Mouse (Mus musculus) hindbrain, embryonic 11.5 days (tissue): Measurements from ENCODE around the gene Lsm14a. TPM values are rescaled to one million over a fixed set of nuclear protein-coding genes. Genes with fewer than 3 reads are reported as not detected.

Experiments used
- ATAC-seq: fragments of 200-750 bp; cut with Nextera tagmentation; 2 replicates; pipeline ENCODE4 v1.8.0; 2017; ENCODE audit warnings: mild to moderate bottlenecking, moderate TSS enrichment, moderate library complexity; ENCODE audit not compliant: low FRiP score
- DNase-seq: peaks from one replicate; pipeline ENCODE4 v3.0.0-alpha.2; 2015; ENCODE audit warnings: low spot score
- H3K27ac ChIP-seq: fragments of 300-500 bp; sonication (generic); 2 replicates; pipeline ENCODE4 v1.5.1; 2014; ENCODE audit warnings: mild to moderate bottlenecking, low read depth, low read length
- H3K27me3 ChIP-seq: fragments of 300-500 bp; sonication (generic); 2 replicates; pipeline ENCODE4 v1.6.1; 2014; ENCODE audit warnings: mild to moderate bottlenecking, low read length, moderate library complexity, mixed read lengths; ENCODE audit not compliant: control insufficient read depth, insufficient read depth
- H3K36me3 ChIP-seq: fragments of 300-500 bp; sonication (generic); 2 replicates; pipeline ENCODE4 v1.6.1; 2014; ENCODE audit warnings: mild to moderate bottlenecking, low read length, moderate library complexity, mixed read lengths; ENCODE audit not compliant: control insufficient read depth, insufficient read depth
- H3K4me1 ChIP-seq: fragments of 300-500 bp; sonication (generic); replicated peaks from 2 replicates; pipeline ENCODE4 v1.6.1; 2014; ENCODE audit warnings: low read length, mixed read lengths; ENCODE audit not compliant: control insufficient read depth, insufficient read depth
- H3K4me2 ChIP-seq: fragments of 300-500 bp; sonication (generic); replicated peaks from 2 replicates; pipeline ENCODE4 v1.6.1; 2014; ENCODE audit warnings: mild to moderate bottlenecking, low read depth, low read length
- H3K4me3 ChIP-seq: fragments of 300-500 bp; sonication (generic); 2 replicates; pipeline ENCODE4 v1.5.1; 2014; ENCODE audit warnings: low read depth, low read length
- H3K9ac ChIP-seq: fragments of 300-500 bp; sonication (generic); 2 replicates; pipeline ENCODE4 v1.6.1; 2014; ENCODE audit warnings: low read depth, low read length
- H3K9me3 ChIP-seq: fragments of 300-500 bp; sonication (generic); 2 replicates; pipeline ENCODE4 v1.6.1; 2016; ENCODE audit warnings: low read length; ENCODE audit not compliant: control insufficient read depth
- WGBS: fragments of 180-500 bp; shearing (Covaris S2); extraction: QIAGEN DNeasy Blood & Tissue Kit; methylation state at CpG from one replicate; pipeline ENCODE4 v1.1.7; 2014; 5-methylcytosine and 5-hydroxymethylcytosine counted together
- polyA plus RNA-seq: library from polyadenylated mRNA; unstranded; fragments of >200 nt; fragmentation: Nextera tagmentation; extraction: Ambion mirVana; gene quantifications from 2 replicates; pipeline ENCODE4 v1.2.1, GENCODE M21; 2014

Lsm14a gene
- polyA plus RNA-seq, 1 experiment from 2014 or later = 67.8 TPM

- Histone ChIP-seq H3K27me3 (no peaks in the 10 kb centered on the region), H3K4me2 (no peak overlapping the region), H3K36me3 (peaks cover 18% of the 10 kb centered on the region), H3K4me1 (no peaks in the 10 kb centered on the region), H3K27ac (no peak overlapping the region), H3K4me3 (no peak overlapping the region), H3K9ac (no peak overlapping the region), H3K9me3 (no peaks in the 10 kb centered on the region)
- ATAC-seq (no peak), DNase-seq (no peak)
- WGBS = 96% methylated on average over 5 of the region's 5 CpGs
Observed at GRCm38 (mm10) chr7:34350166-34350565, 42.9 kb downstream of the Lsm14a start.

- Histone ChIP-seq H3K9ac (no peak overlapping the region), H3K27me3 (no peaks in the 10 kb centered on the region), H3K4me2 (no peak overlapping the region), H3K4me1 (no peaks in the 10 kb centered on the region), H3K4me3 (no peak overlapping the region), H3K27ac (no peak overlapping the region), H3K9me3 (no peaks in the 10 kb centered on the region), H3K36me3 (peaks cover 18% of the 10 kb centered on the region)
- WGBS = 95% methylated on average over 1 of the region's 1 CpGs
- ATAC-seq (no peak), DNase-seq (no peak)
Observed at GRCm38 (mm10) chr7:34348011-34348410, 45.1 kb downstream of the Lsm14a start.

GRCm38 (mm10) chr7:34347041-34347440, 46.1 kb downstream of the Lsm14a start:
- no peaks in the 10 kb centered on the region for H3K4me1 ChIP-seq
- H3K4me3 ChIP-seq = no peak overlapping the region
- ATAC-seq = no peak
- 95% methylated on average over 3 of the region's 3 CpGs for WGBS
- H3K27me3 ChIP-seq = no peaks in the 10 kb centered on the region
- no peak overlapping the region for H3K27ac ChIP-seq
- H3K4me2 ChIP-seq = no peak overlapping the region
- no peaks in the 10 kb centered on the region for H3K9me3 ChIP-seq
- no peak overlapping the region for H3K9ac ChIP-seq
- peaks cover 17% of the 10 kb centered on the region for H3K36me3 ChIP-seq
- DNase-seq = no peak

GRCm38 (mm10) chr7:34346505-34346904, 46.6 kb downstream of the Lsm14a start:
- Histone ChIP-seq H3K4me3 (no peak overlapping the region), H3K4me2 (no peak overlapping the region), H3K4me1 (no peaks in the 10 kb centered on the region), H3K27ac (no peak overlapping the region), H3K9me3 (no peaks in the 10 kb centered on the region), H3K9ac (no peak overlapping the region), H3K27me3 (no peaks in the 10 kb centered on the region), H3K36me3 (peaks cover 16% of the 10 kb centered on the region)
- WGBS = 95% methylated on average over 4 of the region's 4 CpGs
- no peak for ATAC-seq
- DNase-seq = no peak

GRCm38 (mm10) chr7:34342040-34342793, 50.9 kb downstream of the Lsm14a start:
- Histone ChIP-seq H3K36me3 (peaks cover 7% of the 10 kb centered on the region), H3K9ac (no peak overlapping the region), H3K4me2 (no peak overlapping the region), H3K27ac (no peak overlapping the region), H3K9me3 (no peaks in the 10 kb centered on the region), H3K27me3 (no peaks in the 10 kb centered on the region), H3K4me3 (no peak overlapping the region), H3K4me1 (no peaks in the 10 kb centered on the region)
- no peak for ATAC-seq
- 93% methylated on average over 10 of the region's 10 CpGs for WGBS
- DNase-seq = no peak

GRCm38 (mm10) chr7:34340841-34341240, 52.3 kb downstream of the Lsm14a start:
- H3K4me2 ChIP-seq = no peak overlapping the region
- 91% methylated on average over 5 of the region's 5 CpGs for WGBS
- no peaks in the 10 kb centered on the region for H3K4me1 ChIP-seq
- H3K27me3 ChIP-seq = no peaks in the 10 kb centered on the region
- no peak overlapping the region for H3K4me3 ChIP-seq
- DNase-seq = no peak
- H3K36me3 ChIP-seq = peaks cover 7% of the 10 kb centered on the region
- no peak for ATAC-seq
- H3K9ac ChIP-seq = no peak overlapping the region
- no peak overlapping the region for H3K27ac ChIP-seq
- H3K9me3 ChIP-seq = no peaks in the 10 kb centered on the region

- H3K9me3 ChIP-seq = no peaks in the 10 kb centered on the region
- no peaks in the 10 kb centered on the region for H3K4me1 ChIP-seq
- H3K4me2 ChIP-seq = no peak overlapping the region
- no peak overlapping the region for H3K9ac ChIP-seq
- ATAC-seq (no peak), DNase-seq (no peak)
- H3K27me3 ChIP-seq = no peaks in the 10 kb centered on the region
- WGBS = 76% methylated on average over 5 of the region's 5 CpGs
- peaks cover 2% of the 10 kb centered on the region; the same call in 1 of the 2 replicates for H3K36me3 ChIP-seq
- no peak overlapping the region for H3K4me3 ChIP-seq
- H3K27ac ChIP-seq = no peak overlapping the region
Observed at GRCm38 (mm10) chr7:34339164-34339489, 54.0 kb downstream of the Lsm14a start.

- Histone ChIP-seq H3K4me3 (no peak overlapping the region), H3K27me3 (no peaks in the 10 kb centered on the region), H3K4me1 (no peaks in the 10 kb centered on the region), H3K27ac (no peak overlapping the region), H3K9me3 (no peaks in the 10 kb centered on the region), H3K9ac (no peak overlapping the region), H3K4me2 (no peak overlapping the region), H3K36me3 (peaks cover 2% of the 10 kb centered on the region; the same call in 1 of the 2 replicates)
- no peak for ATAC-seq
- no peak for DNase-seq
- WGBS = 70% methylated on average over 9 of the region's 9 CpGs
Observed at GRCm38 (mm10) chr7:34338445-34339163, 54.5 kb downstream of the Lsm14a start.

- H3K36me3 ChIP-seq = 0 out of 2 replicates have a peak, but pooled peaks cover under 1% of the 10 kb centered on the region
- no peak overlapping the region for H3K4me2 ChIP-seq
- H3K9ac ChIP-seq = no peak overlapping the region
- DNase-seq (no peak), ATAC-seq (no peak)
- H3K27ac ChIP-seq = no peak overlapping the region
- no peaks in the 10 kb centered on the region for H3K27me3 ChIP-seq
- no peak overlapping the region for H3K4me3 ChIP-seq
- no peaks in the 10 kb centered on the region for H3K4me1 ChIP-seq
- WGBS = 85% methylated on average over 2 of the region's 2 CpGs
- no peaks in the 10 kb centered on the region for H3K9me3 ChIP-seq
Observed at GRCm38 (mm10) chr7:34337268-34337667, 55.8 kb downstream of the Lsm14a start.
